Mouse (Mus musculus) thymus, postnatal 36 days (tissue): Measurements from ENCODE around the gene Sec24b.

Experiments used
- DNase-seq, 2 experiments: peaks; one replicate each; pipeline ENCODE4 v3.0.0; 2022; ENCODE audit warnings: mixed read lengths in 2 of 2

The Sec24b gene

GRCm38 (mm10) chr3:129970529-129971515 is 90.5 kb downstream of the Sec24b start:
- no peak for DNase-seq

GRCm38 (mm10) chr3:129969432-129970395 is 91.6 kb downstream of the Sec24b start, which contains the start of gene Mcub:
TSS of gene Mcub (minus strand) at chr3:129970206.
- DNase-seq: peak; percentile 62 to 69

GRCm38 (mm10) chr3:129969031-129969430 is 92.3 kb downstream of the Sec24b start:
- no peak for DNase-seq

- DNase-seq: no peak
Observed at GRCm38 (mm10) chr3:129967874-129968273, 93.5 kb downstream of the Sec24b start.

GRCm38 (mm10) chr3:129964681-129965080 is 96.7 kb downstream of the Sec24b start:
- DNase-seq: no peak

- no peak for DNase-seq
Observed at GRCm38 (mm10) chr3:129962533-129962932, 98.8 kb downstream of the Sec24b start.

GRCm38 (mm10) chr3:129953296-129953695 is 108.1 kb downstream of the Sec24b start:
- DNase-seq: no peak

GRCm38 (mm10) chr3:129949158-129949773 is 112.1 kb downstream of the Sec24b start:
- no peak for DNase-seq

- DNase-seq: peak in 1 of 2 experiments; percentile 10
Observed at GRCm38 (mm10) chr3:129948359-129948758, 113.0 kb downstream of the Sec24b start.

- DNase-seq: no peak
Observed at GRCm38 (mm10) chr3:129946217-129946914, 115.0 kb downstream of the Sec24b start.

- DNase-seq: no peak
Observed at GRCm38 (mm10) chr3:129943813-129944212, 117.5 kb downstream of the Sec24b start.

- no peak for DNase-seq
Observed at GRCm38 (mm10) chr3:129941291-129941690, 120.1 kb downstream of the Sec24b start.

GRCm38 (mm10) chr3:129940780-129941179 is 120.6 kb downstream of the Sec24b start:
- DNase-seq: no peak

GRCm38 (mm10) chr3:129939058-129939457 is 122.3 kb downstream of the Sec24b start:
- no peak for DNase-seq

GRCm38 (mm10) chr3:129937848-129938247 is 123.5 kb downstream of the Sec24b start:
- DNase-seq: no peak

- no peak for DNase-seq
Observed at GRCm38 (mm10) chr3:129936561-129936960, 124.8 kb downstream of the Sec24b start.
